Mouse (Mus musculus) MEL (cell line): ENCODE results near the gene Recql5.

ENCODE experiments used
- CHD1 ChIP-seq: IDR thresholded peaks from 2 replicates; pipeline ENCODE4 v1.6.1; 2012; ENCODE audit warnings: low read depth, mild to moderate bottlenecking, inconsistent platforms, low read length, improper control_type of control experiment
- CTCF ChIP-seq, 3 experiments: IDR thresholded peaks in 2 of 3; conservative IDR thresholded peaks in 1 of 3; 2 replicates each; pipeline ENCODE4 v1.5.1; 2011 to 2012; ENCODE audit warnings: low read length in 3 of 3, low read depth in 2 of 3, mild to moderate bottlenecking in 2 of 3, improper control_type of control experiment in 1 of 3, inconsistent platforms in 1 of 3, mixed read lengths in 1 of 3, moderate library complexity in 1 of 3; ENCODE audit not compliant: control insufficient read depth in 1 of 3, insufficient read depth in 1 of 3, poor library complexity in 1 of 3, severe bottlenecking in 1 of 3
- EP300 ChIP-seq, 2 experiments: IDR thresholded peaks; 2 replicates each; pipeline ENCODE4 v1.6.1; 2011; ENCODE audit warnings: improper control_type of control experiment in 2 of 2, low read length in 2 of 2, low read depth in 1 of 2, mild to moderate bottlenecking in 1 of 2
- ETS1 ChIP-seq: IDR thresholded peaks from 2 replicates; pipeline ENCODE4 v1.6.1; 2012; ENCODE audit warnings: low read depth, mild to moderate bottlenecking, inconsistent platforms, low read length, improper control_type of control experiment, moderate library complexity
- GABPA ChIP-seq: IDR thresholded peaks from 2 replicates; pipeline ENCODE4 v1.6.1; 2012; ENCODE audit warnings: low read depth, mild to moderate bottlenecking, inconsistent platforms, low read length, improper control_type of control experiment, moderate library complexity
- HCFC1 ChIP-seq: IDR thresholded peaks from 2 replicates; pipeline ENCODE4 v1.6.1; 2012; ENCODE audit warnings: low read depth, mild to moderate bottlenecking, inconsistent platforms, low read length, improper control_type of control experiment, moderate library complexity
- JUND ChIP-seq: IDR thresholded peaks from 2 replicates; pipeline ENCODE4 v1.6.1; 2011; ENCODE audit warnings: low read depth, mild to moderate bottlenecking, improper control_type of control experiment, low read length
- MAFK ChIP-seq: IDR thresholded peaks from 2 replicates; pipeline ENCODE4 v1.6.1; 2011; ENCODE audit warnings: low read depth, mild to moderate bottlenecking, low read length, improper control_type of control experiment, borderline replicate concordance
- MAZ ChIP-seq: IDR thresholded peaks from 2 replicates; pipeline ENCODE4 v1.6.1; 2012; ENCODE audit warnings: low read depth, mild to moderate bottlenecking, inconsistent platforms, low read length, improper control_type of control experiment
- MYC ChIP-seq: IDR thresholded peaks from 2 replicates; pipeline ENCODE4 v1.6.1; 2011; ENCODE audit warnings: low read depth, mild to moderate bottlenecking, low read length, improper control_type of control experiment, moderate library complexity
- POLR2A ChIP-seq, 2 experiments: IDR thresholded peaks; 2 replicates each; pipeline ENCODE4 v1.6.1; 2011 to 2012; ENCODE audit warnings: low read length in 2 of 2, mild to moderate bottlenecking in 2 of 2, control low read depth in 1 of 2, improper control_type of control experiment in 1 of 2, low read depth in 1 of 2, moderate library complexity in 1 of 2; ENCODE audit not compliant: control insufficient read depth in 1 of 2, insufficient read depth in 1 of 2, poor library complexity in 1 of 2
- RAD21 ChIP-seq: IDR thresholded peaks from 2 replicates; pipeline ENCODE4 v1.6.1; 2011; ENCODE audit warnings: mild to moderate bottlenecking, low read depth, low read length, improper control_type of control experiment
- SMC3 ChIP-seq: IDR thresholded peaks from 2 replicates; pipeline ENCODE4 v1.6.1; 2011; ENCODE audit warnings: low read depth, low read length, improper control_type of control experiment
- TBP ChIP-seq: IDR thresholded peaks from 2 replicates; pipeline ENCODE4 v1.8.0; 2011; ENCODE audit warnings: low read depth, low read length, improper control_type of control experiment

DNA sequence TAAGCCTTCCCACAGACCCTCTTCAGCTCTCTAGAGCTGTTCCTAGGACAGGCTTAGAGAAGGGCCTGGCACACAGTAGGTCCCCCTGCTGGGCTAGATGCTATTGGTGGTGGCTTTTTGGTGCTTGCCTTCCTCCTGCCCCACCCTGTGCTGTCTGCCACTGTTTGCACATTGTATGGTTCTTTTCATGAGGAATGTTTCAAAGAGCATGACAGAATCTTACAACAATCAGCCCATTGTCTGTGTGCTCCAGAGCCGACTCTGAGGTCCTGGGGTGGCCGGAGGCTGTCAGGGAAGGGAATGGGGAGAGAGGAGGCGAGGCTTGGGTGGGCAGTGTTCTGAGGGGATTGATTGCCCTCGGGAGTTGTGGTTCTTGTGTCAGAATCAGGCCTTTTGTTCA, 23.2 kb upstream of the Recql5 start:
- TF ChIP-seq SMC3 (no peak), ETS1 (no peak), CTCF (IDR thresholded peaks at IDR 0.05 in 2 of 3, conservative IDR thresholded peaks at IDR 0.05 in 1 of 3; ENCODE audit: control insufficient read depth in 1 of 3, insufficient read depth in 1 of 3, low read depth in 2 of 3, low read length in 3 of 3, poor library complexity in 1 of 3, severe bottlenecking in 1 of 3) (no peak), MAZ (no peak), POLR2A (IDR thresholded peaks at IDR 0.05; ENCODE audit: control insufficient read depth in 1 of 2, insufficient read depth in 1 of 2, low read depth in 1 of 2, low read length in 2 of 2, poor library complexity in 1 of 2) (no peak), MAFK (no peak), GABPA (no peak), HCFC1 (no peak), EP300 (IDR thresholded peaks at IDR 0.05; ENCODE audit: low read depth in 1 of 2, low read length in 2 of 2) (no peak), MYC (no peak), TBP (no peak), CHD1 (no peak), JUND (no peak), RAD21 (no peak)
